Mouse (Mus musculus) cerebellum, adult 11-12 months (tissue): ENCODE measurements around the gene Ptpn14.

Experiments
- DNase-seq: peaks from one replicate; pipeline ENCODE4 v3.0.0; 2022

Gene Ptpn14

GRCm38 (mm10) chr1:189870539-189870938, 142.5 kb downstream of the Ptpn14 start:
- DNase-seq: no peak

- DNase-seq: no peak
Measured at GRCm38 (mm10) chr1:189871625-189872024, 143.6 kb downstream of the Ptpn14 start.

- DNase-seq: no peak
Measured at GRCm38 (mm10) chr1:189872050-189872449, 144.0 kb downstream of the Ptpn14 start.

- no peak for DNase-seq
Measured at GRCm38 (mm10) chr1:189873591-189873990, 145.5 kb downstream of the Ptpn14 start.

GRCm38 (mm10) chr1:189875439-189875861, 147.4 kb downstream of the Ptpn14 start:
- no peak for DNase-seq

GRCm38 (mm10) chr1:189876162-189876561, 148.1 kb downstream of the Ptpn14 start:
- DNase-seq: no peak

GRCm38 (mm10) chr1:189879212-189879611, 151.1 kb downstream of the Ptpn14 start:
- DNase-seq: no peak

GRCm38 (mm10) chr1:189879965-189880364, 151.9 kb downstream of the Ptpn14 start:
- DNase-seq: peak; percentile 75

- DNase-seq: no peak
Measured at GRCm38 (mm10) chr1:189880745-189881144, 152.7 kb downstream of the Ptpn14 start.

- peak; percentile 50 for DNase-seq
Measured at GRCm38 (mm10) chr1:189882886-189883285, 154.8 kb downstream of the Ptpn14 start.

GRCm38 (mm10) chr1:189883531-189884170, 155.6 kb downstream of the Ptpn14 start:
- peak; percentile 47 for DNase-seq

- peak; percentile 86 for DNase-seq
Measured at GRCm38 (mm10) chr1:189884951-189885350, 156.9 kb downstream of the Ptpn14 start.

GRCm38 (mm10) chr1:189885975-189886374, 157.9 kb downstream of the Ptpn14 start:
- DNase-seq: peak; percentile 30

GRCm38 (mm10) chr1:189887518-189887917, 159.4 kb downstream of the Ptpn14 start:
- peak; percentile 65 for DNase-seq

- DNase-seq: no peak
Measured at GRCm38 (mm10) chr1:189888749-189889148, 160.7 kb downstream of the Ptpn14 start.

GRCm38 (mm10) chr1:189894191-189894590, 166.1 kb downstream of the Ptpn14 start:
- no peak for DNase-seq

GRCm38 (mm10) chr1:189897861-189898260, 169.8 kb downstream of the Ptpn14 start:
- DNase-seq: no peak

GRCm38 (mm10) chr1:189898708-189899107, 170.6 kb downstream of the Ptpn14 start:
- DNase-seq: no peak

- no peak for DNase-seq
Measured at GRCm38 (mm10) chr1:189899526-189899925, 171.5 kb downstream of the Ptpn14 start.

- peak; percentile 51 for DNase-seq
Measured at GRCm38 (mm10) chr1:189902413-189902812, 174.3 kb downstream of the Ptpn14 start.

- no peak for DNase-seq
Measured at GRCm38 (mm10) chr1:189903169-189903568, 175.1 kb downstream of the Ptpn14 start.

- no peak for DNase-seq
Measured at GRCm38 (mm10) chr1:189910685-189911345, 182.7 kb downstream of the Ptpn14 start.

GRCm38 (mm10) chr1:189913093-189913760, 185.2 kb downstream of the Ptpn14 start:
- DNase-seq: no peak
